Mouse (Mus musculus): Measurements from ENCODE around the gene Gm9999. TPM values are rescaled to one million over a fixed set of nuclear protein-coding genes. Genes with fewer than 3 reads are reported as not detected.
"Not testable (repeated sequence)": the region's sequence is repeated elsewhere in the genome, so short reads cannot be mapped to it uniquely, and the experiment has no call there.

Gene Gm9999
- total RNA-seq, 1 experiment from 2014 or later, result not detected

GRCm38 (mm10) chr7:46999983-47000643 lies 16.7 kb downstream of the Gm9999 start:
- no peak for DNase-seq

- DNase-seq, result no peak
These were observed 17.2 kb downstream of the Gm9999 start for GRCm38 (mm10) chr7:47000644-47000983.

GRCm38 (mm10) chr7:47001125-47001899 lies 17.9 kb downstream of the Gm9999 start:
- no peak for DNase-seq

GRCm38 (mm10) chr7:47001900-47002275 lies 18.5 kb downstream of the Gm9999 start:
- no peak for DNase-seq

- DNase-seq, result no peak
These were observed 20.2 kb downstream of the Gm9999 start for GRCm38 (mm10) chr7:47003411-47004115.

- no peak for DNase-seq
These were observed 23.9 kb downstream of the Gm9999 start for GRCm38 (mm10) chr7:47007109-47007780.

GRCm38 (mm10) chr7:47007818-47008167 lies 24.4 kb downstream of the Gm9999 start:
- no peak for DNase-seq

- DNase-seq, result peak; percentile 95
These were observed 25.0 kb downstream of the Gm9999 start, which contains the start of gene Spty2d1 for GRCm38 (mm10) chr7:47008168-47008993. TSS of gene Spty2d1 (minus strand) at chr7:47008411.

- DNase-seq, result no peak
These were observed 29.9 kb downstream of the Gm9999 start for GRCm38 (mm10) chr7:47013131-47013767.

GRCm38 (mm10) chr7:47014564-47015389 lies 31.4 kb downstream of the Gm9999 start:
- no peak for DNase-seq

GRCm38 (mm10) chr7:47015390-47016065 lies 32.1 kb downstream of the Gm9999 start:
- peak; percentile 82 for DNase-seq

GRCm38 (mm10) chr7:47016602-47017001 lies 33.2 kb downstream of the Gm9999 start:
- no peak for DNase-seq

- no peak for DNase-seq
These were observed 33.8 kb downstream of the Gm9999 start for GRCm38 (mm10) chr7:47017146-47017545.

GRCm38 (mm10) chr7:47019641-47020040 lies 36.3 kb downstream of the Gm9999 start:
- DNase-seq, result no peak

- DNase-seq, result no peak
These were observed 37.6 kb downstream of the Gm9999 start for GRCm38 (mm10) chr7:47020956-47021355.

- DNase-seq, result no peak
These were observed 39.1 kb downstream of the Gm9999 start for GRCm38 (mm10) chr7:47022482-47022881.

- peak; percentile 88 for DNase-seq
These were observed 40.1 kb downstream of the Gm9999 start for GRCm38 (mm10) chr7:47023530-47023929.

- no peak for DNase-seq
These were observed 41.1 kb downstream of the Gm9999 start for GRCm38 (mm10) chr7:47024454-47024853.

GRCm38 (mm10) chr7:47025429-47025828 lies 42.0 kb downstream of the Gm9999 start:
- no peak for DNase-seq

- not testable (repeated sequence) for DNase-seq
These were observed 43.5 kb downstream of the Gm9999 start for GRCm38 (mm10) chr7:47026899-47027298.

Data from adrenal gland, postnatal 25 days (tissue).